Mouse (Mus musculus): ENCODE measurements at regions not wholly inside any gene's neighbourhood (a gene's known extent, or its start where the extent isn't known, plus 50 kb on each side); places are given as distances from the start of the nearest gene placed in this dataset.
A peak's percentile ranks its signal among the peaks of the same experiment; 100 is the strongest.

DNA sequence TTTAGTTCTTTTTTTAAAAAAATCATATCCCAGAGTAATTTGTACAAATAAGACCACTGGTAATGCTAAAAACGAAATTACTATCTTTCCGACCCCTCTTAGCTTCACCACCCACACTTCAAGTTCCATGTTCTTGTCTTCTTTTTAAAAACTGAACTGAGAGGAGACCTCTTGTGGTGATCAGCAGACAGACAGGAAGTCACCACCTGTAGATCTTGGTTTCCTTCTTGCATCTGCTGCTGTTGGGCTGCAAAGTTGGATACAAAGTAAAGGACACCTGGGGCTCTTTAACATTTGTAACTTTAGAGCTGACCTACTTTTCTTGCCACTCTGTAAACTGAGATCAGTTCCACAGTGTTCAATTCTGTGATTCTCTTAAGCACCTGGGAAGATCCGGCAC lies 216.4 kb downstream of the Cog6 start:
- peak; percentile 76 for ATAC-seq

- no peak for ATAC-seq
Measured at GRCm38 (mm10) chr3:52797801-52798200, 219.2 kb downstream of the Cog6 start.

- no peak for ATAC-seq
Measured at GRCm38 (mm10) chr3:52797164-52797563, 219.9 kb downstream of the Cog6 start.

GRCm38 (mm10) chr3:52794218-52794617 lies 222.8 kb downstream of the Cog6 start:
- ATAC-seq, result no peak

GRCm38 (mm10) chr3:52792801-52793200 lies 224.2 kb downstream of the Cog6 start:
- no peak for ATAC-seq

DNA sequence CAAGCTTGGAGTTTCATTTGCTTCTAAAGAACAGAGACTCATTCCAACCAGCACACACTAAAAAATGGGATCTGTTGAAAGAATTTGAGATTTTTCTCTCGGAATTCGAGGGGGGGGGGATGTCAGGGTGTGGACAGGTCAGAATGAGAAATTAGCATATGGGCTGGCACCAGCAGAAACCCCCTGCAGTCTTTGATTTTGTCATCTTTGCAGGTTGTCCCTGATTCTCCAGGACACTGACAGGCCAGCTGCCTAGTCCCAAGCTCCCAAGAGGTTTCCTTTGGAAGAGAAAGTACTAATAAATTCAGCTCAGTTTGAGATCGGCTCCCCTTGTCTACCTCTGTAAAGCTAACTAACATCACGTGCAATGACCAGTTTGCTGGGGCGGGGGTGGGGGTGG lies 224.9 kb downstream of the Cog6 start:
- no peak for ATAC-seq

DNA sequence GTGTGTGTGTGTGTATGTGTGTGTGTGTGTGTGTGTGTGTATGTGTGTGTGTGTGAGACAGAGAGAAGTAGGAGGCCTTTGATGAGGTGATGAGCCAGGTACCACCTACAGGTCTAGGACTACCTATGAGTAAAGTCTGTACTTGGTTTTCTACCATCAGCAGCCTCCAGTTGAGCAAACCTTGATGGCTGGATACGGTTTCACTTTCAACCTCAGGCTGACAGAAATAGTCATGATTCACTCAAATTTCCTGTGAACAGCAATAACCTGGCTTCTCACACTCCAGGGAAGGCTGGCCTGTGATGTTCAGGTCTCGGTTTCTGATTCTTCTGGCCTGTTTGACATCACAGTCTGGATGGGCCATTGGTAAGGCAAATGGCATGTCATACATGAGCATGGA lies 226.1 kb downstream of the Cog6 start:
- ATAC-seq, result peak; percentile 95

- no peak for ATAC-seq
Measured at GRCm38 (mm10) chr3:52787964-52788760, 228.9 kb downstream of the Cog6 start.

DNA sequence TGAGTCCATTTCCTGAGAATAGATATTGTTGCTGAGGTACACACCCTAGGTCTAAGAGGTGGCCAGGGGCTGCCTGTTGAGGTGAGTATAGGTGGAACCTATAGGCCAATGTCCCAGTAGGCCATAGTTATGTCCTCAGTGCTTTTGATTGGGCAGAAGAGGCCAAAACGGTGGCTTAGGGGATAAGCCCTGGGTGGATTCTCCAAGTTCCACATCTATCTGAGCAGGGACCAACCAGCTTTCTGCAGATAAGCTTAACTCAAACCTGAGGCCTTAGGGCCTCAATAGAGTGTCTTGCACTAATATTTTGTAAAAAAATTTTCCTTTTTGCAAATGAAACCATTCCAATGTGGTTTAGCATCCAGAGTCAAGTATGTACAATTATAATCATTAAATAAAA lies 231.4 kb downstream of the Cog6 start:
- no peak for ATAC-seq

DNA sequence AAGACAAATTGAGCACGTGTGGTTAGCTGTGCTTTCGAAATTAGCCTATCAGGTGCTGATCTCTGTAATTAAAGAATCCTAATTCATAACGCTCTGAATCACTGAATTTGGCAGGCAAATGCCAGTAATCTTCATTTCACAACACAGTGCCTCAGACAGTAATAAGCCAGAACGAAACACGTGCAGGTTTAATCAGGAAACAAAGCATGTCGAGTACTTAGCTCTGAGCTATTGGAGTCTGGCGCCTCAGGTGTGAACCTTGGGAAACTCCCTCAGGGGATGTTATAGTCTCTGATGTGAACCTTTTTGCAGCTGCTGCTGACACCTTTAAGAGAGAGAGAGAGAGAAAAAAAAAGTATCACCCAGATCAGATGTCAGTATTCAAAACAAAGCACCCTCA lies 232.6 kb downstream of the Cog6 start:
- peak; percentile 63 for ATAC-seq

DNA sequence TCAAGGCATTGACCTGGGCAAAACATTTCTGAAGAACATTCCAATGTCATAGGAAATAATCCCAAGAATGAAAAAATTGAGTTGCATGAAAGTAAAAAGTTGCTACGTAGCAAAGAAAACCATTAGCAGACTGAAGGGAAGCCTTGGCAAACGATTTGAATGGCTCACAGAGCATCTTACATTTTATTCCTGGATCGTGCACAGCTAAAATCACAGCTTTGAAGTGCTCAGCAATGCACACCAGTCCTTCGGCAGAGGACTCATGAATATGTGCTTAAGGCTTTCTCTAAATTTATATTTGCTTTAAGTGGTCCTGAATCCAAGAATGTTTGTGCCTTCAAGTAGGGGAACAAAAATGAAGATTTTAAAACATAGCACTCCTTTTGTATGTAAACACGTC lies 234.5 kb downstream of the Cog6 start:
- ATAC-seq, result no peak

DNA sequence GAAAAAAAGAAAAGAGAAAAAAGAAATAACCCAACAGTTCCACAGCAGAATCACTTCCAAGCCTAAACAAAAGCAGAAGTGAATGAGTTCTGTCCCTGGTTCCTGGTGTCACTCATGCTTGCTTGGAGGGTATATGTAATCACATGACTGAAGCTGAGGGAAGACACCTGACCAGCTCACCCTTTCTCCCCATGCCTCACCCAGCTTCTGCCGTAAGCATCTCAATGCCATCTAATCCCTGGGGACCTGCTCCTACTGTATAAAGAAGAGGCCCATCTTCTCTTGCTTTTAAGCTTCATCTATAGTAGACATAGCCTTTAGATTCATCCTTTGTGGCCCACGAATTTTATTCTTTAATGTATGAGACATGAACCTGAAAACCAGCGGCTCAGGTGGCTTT lies 235.5 kb downstream of the Cog6 start:
- ATAC-seq, result no peak

GRCm38 (mm10) chr3:52780356-52780755 lies 236.7 kb downstream of the Cog6 start:
- no peak for ATAC-seq

GRCm38 (mm10) chr3:52775875-52776274 lies 241.2 kb downstream of the Cog6 start:
- no peak for ATAC-seq

- no peak for ATAC-seq
Measured at GRCm38 (mm10) chr3:52775156-52775555, 241.9 kb downstream of the Cog6 start.

- no peak for ATAC-seq
Measured at GRCm38 (mm10) chr3:52774734-52775133, 242.3 kb downstream of the Cog6 start.

DNA sequence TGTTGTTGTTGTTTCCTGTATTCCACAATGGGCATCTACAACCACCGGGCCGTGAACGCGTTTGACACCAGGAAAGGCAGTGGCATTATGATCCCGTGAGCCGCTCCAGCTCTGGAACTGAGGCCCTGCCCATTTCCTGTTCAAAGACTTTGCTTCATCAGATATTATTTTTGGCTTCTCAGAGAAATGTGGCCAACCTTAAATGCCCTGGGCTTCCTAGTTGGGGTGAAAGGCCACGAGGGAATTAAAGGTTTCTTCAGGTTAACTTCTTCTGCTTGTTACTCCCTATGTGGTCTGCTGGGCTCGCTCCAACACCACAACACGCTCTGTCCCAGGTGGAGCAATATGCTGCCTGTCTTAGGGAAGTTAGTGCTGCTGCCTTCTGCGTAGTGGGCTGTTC lies 249.8 kb downstream of the Cog6 start:
- no peak for ATAC-seq

GRCm38 (mm10) chr3:52766841-52767240 lies 250.2 kb downstream of the Cog6 start:
- ATAC-seq, result no peak

DNA sequence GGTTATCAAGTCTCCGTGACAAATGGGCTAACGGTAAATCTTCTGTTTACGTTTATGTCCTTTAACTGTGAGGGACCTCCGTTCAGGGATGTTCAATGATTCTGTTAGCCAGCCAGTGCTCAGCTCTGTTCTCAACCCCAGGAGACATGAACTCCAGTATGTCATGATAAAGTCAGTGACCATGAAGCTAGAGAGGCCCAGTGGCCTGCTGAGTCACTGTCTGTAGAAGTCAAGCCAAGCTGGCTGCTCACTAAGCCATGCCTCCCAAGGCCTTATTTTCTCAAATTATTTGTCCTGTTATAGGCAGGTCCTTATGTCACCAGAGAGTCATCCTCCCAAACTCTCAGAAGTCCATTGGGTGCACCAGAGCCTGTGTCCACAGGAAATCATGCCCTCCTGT lies 252.9 kb downstream of the Cog6 start:
- ATAC-seq, result no peak

DNA sequence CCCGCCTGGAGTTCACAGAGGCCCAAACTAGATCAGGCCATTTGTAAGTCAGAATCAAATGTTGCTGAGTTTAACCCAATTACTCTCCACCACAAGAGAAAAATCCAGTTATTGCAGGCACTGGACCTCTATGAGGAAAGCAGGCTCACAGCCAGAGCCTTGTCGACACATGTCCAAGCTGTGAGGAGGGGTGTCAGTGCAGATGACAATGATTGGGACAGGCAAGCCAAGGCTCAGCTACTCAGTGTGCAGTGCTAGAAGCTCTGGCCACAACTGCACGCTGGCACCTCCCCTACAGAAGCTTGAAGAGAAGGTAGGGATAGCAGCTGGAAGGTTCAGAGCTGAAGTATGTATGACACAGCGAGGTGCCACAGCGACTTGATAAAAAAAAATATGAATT lies 253.4 kb downstream of the Cog6 start:
- ATAC-seq, result no peak

DNA sequence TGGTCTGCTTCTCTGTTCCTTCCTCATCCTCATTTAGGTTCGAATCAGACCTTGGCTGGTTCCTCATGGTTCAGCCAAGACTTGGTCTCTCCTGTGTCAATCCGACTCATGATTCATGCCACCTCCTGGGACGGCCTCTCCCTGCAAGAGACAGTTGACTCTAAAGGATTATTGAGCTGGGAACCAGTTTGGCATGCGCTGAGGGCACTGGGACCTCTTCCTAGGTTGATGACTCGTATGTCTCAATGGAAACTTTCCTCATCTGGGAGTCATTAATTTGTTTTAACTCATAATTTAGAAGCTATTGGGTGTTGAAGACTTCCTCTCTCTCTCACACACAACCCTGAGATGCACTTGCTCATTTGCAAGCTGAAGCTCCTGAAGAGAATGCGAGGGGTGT lies 254.5 kb downstream of the Cog6 start:
- ATAC-seq, result no peak

GRCm38 (mm10) chr3:52759846-52760245 lies 257.2 kb downstream of the Cog6 start:
- no peak for ATAC-seq

DNA sequence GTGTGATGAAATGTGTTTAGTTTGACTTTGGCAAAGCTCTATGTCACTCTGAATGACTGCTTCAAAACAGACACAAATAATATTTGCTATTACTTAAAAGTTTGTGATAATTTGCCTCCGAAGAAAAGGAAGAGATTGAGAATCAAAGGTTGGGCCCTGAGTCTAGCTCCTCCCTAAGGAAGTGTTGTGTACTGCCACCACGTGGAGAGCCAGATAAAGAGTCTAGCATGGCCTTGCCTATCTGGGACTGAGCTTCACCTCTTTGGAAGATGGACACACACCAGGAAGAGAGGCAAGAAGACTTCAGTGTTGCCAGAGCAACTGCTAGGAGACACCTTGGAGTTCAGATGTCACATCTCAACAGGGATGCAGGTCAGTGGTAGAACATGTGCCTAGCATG lies 258.5 kb downstream of the Cog6 start:
- ATAC-seq, result peak; percentile 90

DNA sequence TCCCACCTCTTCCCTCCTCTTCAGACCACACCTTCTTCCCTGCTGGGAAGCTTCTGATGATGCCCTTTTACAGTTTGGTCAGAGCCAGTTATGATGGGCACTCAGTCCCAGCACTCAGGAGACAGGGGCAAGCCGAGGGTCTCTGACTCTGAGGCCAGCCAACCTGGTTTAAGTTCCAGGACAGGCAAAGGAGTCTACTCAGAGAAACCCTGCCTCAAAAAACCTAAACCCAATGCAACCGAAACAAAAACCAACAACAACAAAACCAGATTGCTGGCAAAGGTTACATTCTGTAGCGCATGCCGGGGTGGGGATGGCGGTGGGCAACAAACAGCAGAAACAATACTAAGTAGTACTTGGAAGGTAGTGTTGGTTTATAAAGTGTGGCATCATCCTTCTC lies 260.2 kb downstream of the Cog6 start:
- ATAC-seq, result no peak

GRCm38 (mm10) chr3:52756006-52756405 lies 261.0 kb downstream of the Cog6 start:
- no peak for ATAC-seq

Measured in activated CD4-positive, CD25-positive, alpha-beta regulatory T cell, adult 4 months (primary cell).